Mouse (Mus musculus) liver, embryonic 16.5 days (tissue): ENCODE measurements around the gene Gpr157. TPM values are rescaled to one million over a fixed set of nuclear protein-coding genes. Genes with fewer than 3 reads are reported as not detected.

Experiments
- ATAC-seq: fragments of 200-750 bp; cut with Nextera tagmentation; 2 replicates; pipeline ENCODE4 v1.8.0; 2017; ENCODE audit warnings: low read depth, mild to moderate bottlenecking, moderate number of reproducible peaks, moderate library complexity
- H3K27ac ChIP-seq: fragments of 300-500 bp; sonication (generic); 2 replicates; pipeline ENCODE4 v1.5.1; 2014; ENCODE audit warnings: mild to moderate bottlenecking, low read length
- H3K27me3 ChIP-seq: fragments of 300-500 bp; sonication (generic); 2 replicates; pipeline ENCODE4 v1.6.1; 2014; ENCODE audit warnings: low read depth, low read length, mixed read lengths; ENCODE audit not compliant: control insufficient read depth, insufficient read depth
- H3K36me3 ChIP-seq: fragments of 300-500 bp; sonication (generic); 2 replicates; pipeline ENCODE4 v1.6.1; 2014; ENCODE audit warnings: mild to moderate bottlenecking; ENCODE audit not compliant: control insufficient read depth, insufficient read depth
- H3K4me1 ChIP-seq: fragments of 300-500 bp; sonication (generic); 2 replicates; pipeline ENCODE4 v1.6.1; 2014; ENCODE audit warnings: low read depth, low read length, mixed read lengths; ENCODE audit not compliant: control insufficient read depth
- H3K4me2 ChIP-seq: fragments of 300-500 bp; sonication (generic); 2 replicates; pipeline ENCODE4 v1.6.1; 2014; ENCODE audit warnings: low read depth, low read length, mixed read lengths
- H3K4me3 ChIP-seq: fragments of 300-500 bp; sonication (generic); 2 replicates; pipeline ENCODE4 v1.5.1; 2014; ENCODE audit warnings: low read depth, mild to moderate bottlenecking, low read length
- H3K9ac ChIP-seq: fragments of 300-500 bp; sonication (generic); 2 replicates; pipeline ENCODE4 v1.6.1; 2014; ENCODE audit warnings: low read depth, low read length
- H3K9me3 ChIP-seq: fragments of 300-500 bp; sonication (generic); replicated peaks from 2 replicates; pipeline ENCODE4 v1.6.1; 2016; ENCODE audit warnings: low read length; ENCODE audit not compliant: control insufficient read depth
- WGBS: fragments of 180-500 bp; shearing (Covaris S2); extraction: QIAGEN DNeasy Blood & Tissue Kit; methylation state at CpG from one replicate; pipeline ENCODE4 v1.1.7; 2014; ENCODE audit not compliant: insufficient replicate concordance; 5-methylcytosine and 5-hydroxymethylcytosine counted together
- polyA plus RNA-seq: library from polyadenylated mRNA; unstranded; fragments of >200 nt; fragmentation: Nextera tagmentation; extraction: Ambion mirVana; gene quantifications from 2 replicates; pipeline ENCODE4 v1.2.1, GENCODE M21; 2015

The Gpr157 gene
- polyA plus RNA-seq, 1 experiment from 2014 or later: 0.74 TPM

- Histone ChIP-seq H3K4me1 (no peaks in the 10 kb centered on the region), H3K9me3 (no peaks in the 10 kb centered on the region), H3K4me2 (no peak overlapping the region), H3K36me3 (no peaks in the 10 kb centered on the region), H3K9ac (no peak overlapping the region), H3K4me3 (no peak overlapping the region), H3K27me3 (no peaks in the 10 kb centered on the region), H3K27ac (no peak overlapping the region)
- ATAC-seq: no peak
- WGBS: 64% methylated on average over 9 of the region's 9 CpGs
Observed at GRCm38 (mm10) chr4:150110373-150110772, 23.2 kb downstream of the Gpr157 start.

DNA sequence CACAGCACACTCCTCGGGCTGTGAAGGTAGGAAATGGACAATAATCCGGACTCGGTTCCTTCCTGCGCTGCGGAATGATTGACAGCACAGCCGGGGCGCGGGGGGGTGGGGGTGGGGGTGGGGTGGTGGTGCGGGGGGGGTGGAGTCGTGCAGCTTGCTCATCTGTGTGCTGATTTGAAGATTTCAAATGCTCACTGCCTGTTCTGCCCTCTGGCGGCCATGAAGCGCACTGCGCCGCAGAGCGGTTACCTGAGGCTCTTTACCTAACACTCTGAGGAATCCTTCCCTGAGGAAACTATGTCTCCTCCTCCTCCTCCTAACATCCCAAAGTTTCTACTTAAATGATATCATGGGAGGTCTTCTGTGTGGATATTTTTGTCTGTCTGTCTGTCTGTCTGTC is 25.7 kb downstream of the Gpr157 start:
- no peak overlapping the region for H3K27ac ChIP-seq
- WGBS: 4% methylated on average over 15 of the region's 15 CpGs
- no peak overlapping the region for H3K4me3 ChIP-seq
- H3K9me3 ChIP-seq: no peaks in the 10 kb centered on the region
- H3K4me1 ChIP-seq: no peaks in the 10 kb centered on the region
- no peak for ATAC-seq
- H3K9ac ChIP-seq: no peak overlapping the region
- H3K36me3 ChIP-seq: no peaks in the 10 kb centered on the region
- H3K4me2 ChIP-seq: no peak overlapping the region
- H3K27me3 ChIP-seq: no peaks in the 10 kb centered on the region

- Histone ChIP-seq H3K27ac (no peak overlapping the region), H3K36me3 (no peaks in the 10 kb centered on the region), H3K4me1 (no peaks in the 10 kb centered on the region), H3K9me3 (no peaks in the 10 kb centered on the region), H3K9ac (no peak overlapping the region), H3K4me2 (no peak overlapping the region), H3K4me3 (no peak overlapping the region), H3K27me3 (no peaks in the 10 kb centered on the region)
- 82% methylated on average over 26 of the region's 26 CpGs for WGBS
- no peak for ATAC-seq
Observed at GRCm38 (mm10) chr4:150114505-150115061, 27.4 kb downstream of the Gpr157 start.

DNA sequence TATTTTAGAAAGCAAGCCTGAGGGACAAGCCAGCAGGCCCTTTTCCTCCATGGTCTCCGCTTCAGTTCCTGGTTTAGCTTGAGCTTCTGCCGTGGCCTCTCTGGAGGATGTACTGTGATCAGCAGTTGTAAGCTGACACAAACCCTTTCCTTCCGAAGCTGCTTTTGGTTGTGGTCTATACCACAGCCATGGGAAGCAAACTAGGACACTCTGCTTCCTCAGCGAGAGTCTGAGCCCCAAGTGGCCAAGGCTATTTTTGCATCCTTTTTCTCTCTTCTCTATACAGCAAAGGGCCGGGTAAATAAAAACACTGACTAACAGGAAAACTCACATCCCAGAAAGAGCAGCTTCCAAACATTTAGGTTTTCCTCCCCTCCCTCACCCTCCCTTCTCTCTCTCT is 30.1 kb downstream of the Gpr157 start:
- H3K4me3 ChIP-seq: no peak overlapping the region
- H3K36me3 ChIP-seq: no peaks in the 10 kb centered on the region
- H3K9ac ChIP-seq: no peak overlapping the region
- no peak overlapping the region for H3K4me2 ChIP-seq
- H3K27ac ChIP-seq: 0 out of 2 replicates have a peak overlapping the region, but pooled peaks have one; percentile 14
- H3K4me1 ChIP-seq: no peaks in the 10 kb centered on the region; the same call in 1 of the 2 replicates
- H3K9me3 ChIP-seq: no peaks in the 10 kb centered on the region
- H3K27me3 ChIP-seq: no peaks in the 10 kb centered on the region; the same call in 1 of the 2 replicates
- ATAC-seq: peak; percentile 35; the same call in 1 of the 2 replicates
- whole genome bisulfite sequencing: 11% methylated on average over 5 of the region's 5 CpGs

GRCm38 (mm10) chr4:150118163-150118562 is 31.0 kb downstream of the Gpr157 start:
- no peak overlapping the region for H3K4me2 ChIP-seq
- ATAC-seq: no peak
- H3K36me3 ChIP-seq: no peaks in the 10 kb centered on the region
- H3K9me3 ChIP-seq: no peaks in the 10 kb centered on the region
- no peak overlapping the region for H3K9ac ChIP-seq
- no peaks in the 10 kb centered on the region; the same call in 1 of the 2 replicates for H3K4me1 ChIP-seq
- no peak overlapping the region for H3K4me3 ChIP-seq
- 39% methylated on average over 6 of the region's 6 CpGs for WGBS
- no peak overlapping the region for H3K27ac ChIP-seq
- no peaks in the 10 kb centered on the region; the same call in 1 of the 2 replicates for H3K27me3 ChIP-seq

DNA sequence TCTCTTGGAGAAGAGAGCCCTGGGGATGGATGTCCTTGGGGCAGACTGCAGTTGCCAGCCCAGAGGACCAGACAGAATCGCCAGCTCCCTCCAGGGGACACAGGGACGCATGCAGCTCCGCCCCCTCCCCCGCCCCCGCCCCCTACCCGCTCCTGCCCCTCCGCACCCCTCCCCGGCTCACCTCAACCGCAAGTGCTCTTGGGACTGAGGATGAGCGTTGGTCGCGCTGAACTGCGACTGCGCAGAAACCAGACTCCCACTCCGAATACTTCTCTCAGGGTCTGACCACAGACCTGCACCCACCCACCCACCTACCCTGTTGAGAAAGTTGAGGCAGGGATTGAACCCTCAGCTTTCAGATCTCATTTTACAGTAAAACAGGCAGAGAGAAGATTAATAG is 31.9 kb downstream of the Gpr157 start, which contains the start of gene Slc2a5:
Slc2a5 (plus strand) TSS at position 229 of the 400 bp plus-strand sequence.
- no peak within 1 kb of the TSS for H3K4me2 ChIP-seq

GRCm38 (mm10) chr4:150119640-150120039 is 32.5 kb downstream of the Gpr157 start:
- Histone ChIP-seq H3K27ac (no peak overlapping the region), H3K4me3 (no peak overlapping the region), H3K9me3 (no peaks in the 10 kb centered on the region), H3K27me3 (no peaks in the 10 kb centered on the region; the same call in 1 of the 2 replicates), H3K9ac (no peak overlapping the region), H3K36me3 (no peaks in the 10 kb centered on the region), H3K4me2 (no peak overlapping the region), H3K4me1 (no peaks in the 10 kb centered on the region; the same call in 1 of the 2 replicates)
- ATAC-seq: no peak
- 54% methylated on average over 14 of the region's 14 CpGs for WGBS

More for the DNA sequence above, 31.9 kb downstream of the Gpr157 start, which contains the start of gene Slc2a5:
- Histone ChIP-seq H3K4me3 (no peak within 1 kb of the TSS), H3K36me3 (no peaks in the 10 kb centered on the region), H3K27me3 (no peaks in the 10 kb centered on the region; the same call in 1 of the 2 replicates), H3K27ac (no peak within 1 kb of the TSS), H3K9me3 (no peaks in the 10 kb centered on the region), H3K9ac (no peak within 1 kb of the TSS), H3K4me1 (no peaks in the 10 kb centered on the region; the same call in 1 of the 2 replicates)
- 37% methylated on average over 14 of the region's 15 CpGs for WGBS
- no peak for ATAC-seq

- Histone ChIP-seq H3K36me3 (no peaks in the 10 kb centered on the region), H3K27ac (no peak overlapping the region), H3K4me1 (no peaks in the 10 kb centered on the region; the same call in 1 of the 2 replicates), H3K4me2 (no peak overlapping the region), H3K27me3 (no peaks in the 10 kb centered on the region; the same call in 1 of the 2 replicates), H3K4me3 (no peak overlapping the region), H3K9ac (no peak overlapping the region), H3K9me3 (no peaks in the 10 kb centered on the region)
- WGBS: 22% methylated on average over 15 of the region's 15 CpGs
- no peak for ATAC-seq
Observed at GRCm38 (mm10) chr4:150120173-150120833, 33.1 kb downstream of the Gpr157 start.

- ATAC-seq: no peak
- WGBS: 49% methylated on average over 8 of the region's 8 CpGs
- Histone ChIP-seq H3K27ac (no peak overlapping the region), H3K9me3 (no peaks in the 10 kb centered on the region), H3K36me3 (no peaks in the 10 kb centered on the region), H3K4me1 (no peaks in the 10 kb centered on the region; the same call in 1 of the 2 replicates), H3K4me2 (no peak overlapping the region), H3K27me3 (no peaks in the 10 kb centered on the region; the same call in 1 of the 2 replicates), H3K9ac (no peak overlapping the region), H3K4me3 (no peak overlapping the region)
Observed at GRCm38 (mm10) chr4:150121430-150121829, 34.3 kb downstream of the Gpr157 start.
